Mouse (Mus musculus) embryonic facial prominence, embryonic 10.5 days (tissue): Measurements from ENCODE around the gene Trim80. TPM values are rescaled to one million over a fixed set of nuclear protein-coding genes. Genes with fewer than 3 reads are reported as not detected.

Experiments
- DNase-seq: peaks from one replicate; pipeline ENCODE4 v3.0.0-alpha.2; 2017; ENCODE audit warnings: low spot score
- H3K27ac ChIP-seq: fragments of 300-500 bp; sonication (generic); replicated peaks from 2 replicates; pipeline ENCODE4 v1.5.1; 2016; ENCODE audit warnings: mild to moderate bottlenecking
- H3K27me3 ChIP-seq: fragments of 300-500 bp; sonication (generic); replicated peaks from 2 replicates; pipeline ENCODE4 v1.6.1; 2016; ENCODE audit warnings: low read depth, mild to moderate bottlenecking; ENCODE audit not compliant: poor library complexity, severe bottlenecking
- H3K36me3 ChIP-seq: fragments of 300-500 bp; sonication (generic); replicated peaks from 2 replicates; pipeline ENCODE4 v1.6.1; 2016; ENCODE audit warnings: mild to moderate bottlenecking, moderate library complexity
- H3K4me1 ChIP-seq: fragments of 300-500 bp; sonication (generic); 2 replicates; pipeline ENCODE4 v1.6.1; 2016
- H3K4me3 ChIP-seq: fragments of 300-500 bp; sonication (generic); 2 replicates; pipeline ENCODE4 v1.5.1; 2016; ENCODE audit warnings: mild to moderate bottlenecking, moderate library complexity
- H3K9me3 ChIP-seq: fragments of 300-500 bp; sonication (generic); 2 replicates; pipeline ENCODE4 v1.6.1; 2016; ENCODE audit warnings: mild to moderate bottlenecking
- WGBS: fragments of 180-500 bp; shearing (Covaris S2); methylation state at CpG from one replicate; pipeline ENCODE4 v1.1.7; 2016; 5-methylcytosine and 5-hydroxymethylcytosine counted together
- polyA plus RNA-seq: library from polyadenylated mRNA; unstranded; fragments of >200 nt; fragmentation: Nextera tagmentation; extraction: Ambion mirVana; gene quantifications from 2 replicates; pipeline ENCODE4 v1.2.1, GENCODE M21; 2016

Trim80 gene
- polyA plus RNA-seq, 1 experiment from 2014 or later: 0.15 TPM

- peaks cover 25% of the 10 kb centered on the region for H3K4me1 ChIP-seq
- WGBS: 5% methylated on average over 31 of the region's 31 CpGs
- H3K27me3 ChIP-seq: 0 out of 2 replicates have a peak, but pooled peaks cover 8% of the 10 kb centered on the region
- H3K36me3 ChIP-seq: peaks cover 27% of the 10 kb centered on the region
- peak; percentile 62 for DNase-seq
- peak overlapping the region; percentile 84 for H3K27ac ChIP-seq
- H3K4me3 ChIP-seq: peak overlapping the region; percentile 50
- H3K9me3 ChIP-seq: peaks cover 7% of the 10 kb centered on the region
Observed at GRCm38 (mm10) chr11:115435596-115436337, 4.6 kb upstream of the Trim80 start.

DNA sequence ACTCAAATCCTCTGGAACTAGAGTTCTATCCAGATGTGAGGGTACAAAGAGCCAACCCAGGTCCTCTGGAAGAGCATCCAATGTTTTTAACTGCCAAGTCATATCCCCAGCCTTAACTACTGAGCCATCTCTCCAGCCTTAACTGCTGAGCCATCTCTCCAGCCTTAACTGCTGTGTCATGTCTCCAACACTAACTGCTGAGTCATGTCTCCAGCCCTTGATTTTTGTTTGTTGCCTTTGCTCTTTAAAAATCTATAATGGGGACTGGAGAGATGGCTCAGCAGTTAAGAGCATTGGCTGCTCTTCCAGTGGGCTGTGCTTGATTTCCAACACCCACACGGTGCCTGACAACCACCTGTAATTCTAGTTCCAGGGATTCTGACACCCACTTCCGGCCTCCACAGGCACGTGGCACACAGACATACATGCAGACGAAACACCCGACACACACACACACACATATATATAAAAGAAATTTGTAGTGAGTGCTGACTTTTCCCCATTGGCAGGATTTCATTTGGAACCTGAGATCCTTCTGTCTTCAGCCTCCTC lies 2.7 kb upstream of the Trim80 start:
- Histone ChIP-seq H3K27ac (no peak overlapping the region), H3K9me3 (peaks cover 7% of the 10 kb centered on the region), H3K4me1 (peaks cover 37% of the 10 kb centered on the region), H3K4me3 (no peak overlapping the region), H3K36me3 (peaks cover 8% of the 10 kb centered on the region), H3K27me3 (peaks cover 23% of the 10 kb centered on the region; the same call in 1 of the 2 replicates)
- DNase-seq: no peak
- WGBS: 86% methylated on average over 5 of the region's 5 CpGs

- H3K4me3 ChIP-seq: no peak overlapping the region
- H3K27me3 ChIP-seq: peaks cover 23% of the 10 kb centered on the region; the same call in 1 of the 2 replicates
- WGBS: 88% methylated on average over 3 of the region's 3 CpGs
- H3K27ac ChIP-seq: no peak overlapping the region
- H3K4me1 ChIP-seq: peaks cover 37% of the 10 kb centered on the region
- peaks cover 7% of the 10 kb centered on the region for H3K9me3 ChIP-seq
- DNase-seq: no peak
- H3K36me3 ChIP-seq: no peaks in the 10 kb centered on the region
Observed at GRCm38 (mm10) chr11:115439326-115439725, 1.0 kb upstream of the Trim80 start.

DNA sequence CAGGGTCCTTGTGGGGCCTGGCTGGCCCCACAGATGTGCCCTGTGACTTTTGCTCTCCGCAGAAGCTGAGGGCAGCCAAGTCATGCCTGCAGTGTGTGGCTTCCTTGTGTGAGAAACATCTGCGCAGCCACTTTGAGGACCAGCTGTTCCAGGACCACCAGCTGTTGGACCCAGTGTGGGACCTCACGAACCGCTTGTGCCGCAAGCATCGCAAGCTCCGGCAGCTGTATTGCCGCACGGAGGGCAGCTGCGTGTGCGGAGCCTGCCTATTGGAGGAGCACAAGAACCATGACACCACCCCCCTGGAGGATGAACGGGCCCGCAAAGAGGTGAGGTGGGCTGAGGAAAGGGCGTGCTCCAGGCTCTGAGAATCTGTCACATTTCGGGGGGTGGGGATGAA lies 1.1 kb downstream of the Trim80 start:
- peaks cover 22% of the 10 kb centered on the region; the same call in 1 of the 2 replicates for H3K27me3 ChIP-seq
- peak overlapping the region; percentile 21; the same call in 1 of the 2 replicates for H3K4me3 ChIP-seq
- H3K27ac ChIP-seq: no peak overlapping the region; the same call in 1 of the 2 replicates
- no peak for DNase-seq
- peaks cover 7% of the 10 kb centered on the region for H3K9me3 ChIP-seq
- H3K4me1 ChIP-seq: peaks cover 22% of the 10 kb centered on the region
- no peaks in the 10 kb centered on the region for H3K36me3 ChIP-seq
- 47% methylated on average over 15 of the region's 15 CpGs for WGBS

GRCm38 (mm10) chr11:115446906-115447305 lies 6.6 kb downstream of the Trim80 start:
- no peaks in the 10 kb centered on the region for H3K36me3 ChIP-seq
- H3K4me1 ChIP-seq: peaks cover 37% of the 10 kb centered on the region
- 74% methylated on average over 3 of the region's 3 CpGs for WGBS
- H3K9me3 ChIP-seq: no peaks in the 10 kb centered on the region
- no peak for DNase-seq
- H3K27me3 ChIP-seq: peaks cover 4% of the 10 kb centered on the region; the same call in 1 of the 2 replicates
- H3K27ac ChIP-seq: peak overlapping the region; percentile 21; the same call in 1 of the 2 replicates
- H3K4me3 ChIP-seq: no peak overlapping the region

DNA sequence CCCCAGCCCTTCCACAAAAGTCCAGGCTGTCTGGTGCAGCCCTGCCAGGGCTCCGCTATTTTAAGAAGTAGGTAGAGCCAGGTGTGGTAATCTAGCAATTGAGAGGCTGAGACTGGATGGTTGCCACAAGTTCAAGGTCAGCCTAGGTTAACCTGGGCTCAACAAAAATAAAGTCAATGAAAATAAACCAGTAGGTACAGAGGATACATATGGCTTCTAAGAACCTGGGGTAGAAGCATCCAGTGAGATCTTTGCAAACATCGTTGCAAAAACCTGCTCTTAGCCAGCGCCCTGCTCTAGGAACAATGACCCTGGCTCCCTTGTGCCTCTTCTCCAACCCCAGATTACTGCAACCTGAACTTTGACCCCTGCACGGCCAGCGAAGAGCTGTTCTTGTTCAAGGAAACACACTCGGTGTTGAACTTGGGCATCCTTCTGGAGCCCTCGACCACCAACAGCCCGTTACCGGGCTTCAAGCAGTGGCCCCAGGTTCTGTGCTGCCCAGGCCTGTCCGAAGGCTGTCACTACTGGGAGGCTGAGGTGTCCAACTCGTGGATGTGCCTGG lies 7.1 kb downstream of the Trim80 start:
- no peaks in the 10 kb centered on the region for H3K9me3 ChIP-seq
- no peak overlapping the region for H3K27ac ChIP-seq
- H3K27me3 ChIP-seq: no peaks in the 10 kb centered on the region; the same call in 1 of the 2 replicates
- DNase-seq: no peak
- 86% methylated on average over 11 of the region's 11 CpGs for whole genome bisulfite sequencing
- H3K4me1 ChIP-seq: peaks cover 37% of the 10 kb centered on the region
- no peaks in the 10 kb centered on the region for H3K36me3 ChIP-seq
- H3K4me3 ChIP-seq: no peak overlapping the region

DNA sequence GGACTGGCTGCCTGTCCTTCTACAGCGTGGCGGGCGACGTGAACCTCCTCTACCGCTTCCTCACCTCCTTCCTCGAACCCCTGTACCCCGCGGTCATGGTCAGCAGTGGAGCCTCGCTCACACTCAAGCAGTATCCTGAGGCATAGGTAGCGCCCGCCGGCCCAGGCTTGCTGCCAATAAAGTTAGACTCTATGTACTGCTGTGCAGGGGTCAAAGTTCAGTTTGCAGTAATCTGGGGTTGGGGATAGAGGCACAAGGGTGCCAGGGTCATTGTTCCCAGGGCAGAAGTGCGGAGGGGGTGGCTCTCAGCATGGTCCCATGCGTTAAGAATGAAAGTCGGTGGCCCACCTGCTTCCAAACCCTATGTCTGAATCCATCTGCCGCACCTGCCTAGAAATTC lies 7.7 kb downstream of the Trim80 start:
- DNase-seq: no peak
- H3K27me3 ChIP-seq: no peaks in the 10 kb centered on the region
- H3K4me1 ChIP-seq: peaks cover 37% of the 10 kb centered on the region
- H3K9me3 ChIP-seq: no peaks in the 10 kb centered on the region
- H3K4me3 ChIP-seq: no peak overlapping the region
- H3K36me3 ChIP-seq: no peaks in the 10 kb centered on the region
- no peak overlapping the region for H3K27ac ChIP-seq
- 83% methylated on average over 16 of the region's 16 CpGs for WGBS

- H3K4me1 ChIP-seq: peaks cover 37% of the 10 kb centered on the region
- H3K4me3 ChIP-seq: no peak overlapping the region; the same call in 1 of the 2 replicates
- DNase-seq: no peak
- 30% methylated on average over 7 of the region's 7 CpGs for WGBS
- H3K27me3 ChIP-seq: no peaks in the 10 kb centered on the region
- H3K27ac ChIP-seq: peak overlapping the region; percentile 57
- H3K9me3 ChIP-seq: no peaks in the 10 kb centered on the region
- H3K36me3 ChIP-seq: no peaks in the 10 kb centered on the region
Observed at GRCm38 (mm10) chr11:115448998-115449397, 8.7 kb downstream of the Trim80 start.

- Histone ChIP-seq H3K36me3 (no peaks in the 10 kb centered on the region), H3K4me3 (no peak overlapping the region), H3K4me1 (peaks cover 34% of the 10 kb centered on the region), H3K27me3 (no peaks in the 10 kb centered on the region), H3K27ac (no peak overlapping the region), H3K9me3 (no peaks in the 10 kb centered on the region)
- no peak for DNase-seq
- WGBS: 91% methylated on average over 7 of the region's 7 CpGs
Observed at GRCm38 (mm10) chr11:115450176-115450575, 9.8 kb downstream of the Trim80 start.

DNA sequence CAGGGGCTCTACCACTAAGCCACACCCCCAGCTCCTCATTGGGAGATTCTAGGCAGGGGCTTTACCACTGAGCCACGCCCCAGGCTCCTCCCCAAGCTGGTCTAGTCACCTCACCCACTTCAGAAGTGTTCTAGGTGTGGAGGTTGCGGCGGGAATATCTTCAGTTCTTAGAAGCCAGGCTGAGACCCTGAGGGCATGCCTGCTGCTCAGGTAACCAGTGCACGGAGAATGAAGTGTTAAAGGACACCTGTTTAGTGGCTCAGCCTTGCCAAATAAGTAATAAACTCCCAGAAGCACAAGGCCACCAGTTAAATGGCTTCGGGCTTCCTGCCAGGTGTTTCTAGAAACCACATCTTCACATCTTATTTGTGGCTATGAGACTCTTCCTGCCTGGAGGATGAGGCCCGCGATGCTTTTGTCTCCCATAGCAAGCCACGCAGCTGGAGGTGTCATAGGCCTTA lies 11.5 kb downstream of the Trim80 start:
- WGBS: 87% methylated on average over 8 of the region's 8 CpGs
- no peaks in the 10 kb centered on the region for H3K27me3 ChIP-seq
- peaks cover 32% of the 10 kb centered on the region for H3K4me1 ChIP-seq
- no peak overlapping the region for H3K27ac ChIP-seq
- 0 out of 2 replicates have a peak, but pooled peaks cover 2% of the 10 kb centered on the region for H3K9me3 ChIP-seq
- H3K4me3 ChIP-seq: no peak overlapping the region
- no peak for DNase-seq
- no peaks in the 10 kb centered on the region for H3K36me3 ChIP-seq

- Histone ChIP-seq H3K9me3 (0 out of 2 replicates have a peak, but pooled peaks cover 2% of the 10 kb centered on the region), H3K36me3 (no peaks in the 10 kb centered on the region), H3K4me3 (no peak overlapping the region), H3K27me3 (no peaks in the 10 kb centered on the region), H3K4me1 (peaks cover 36% of the 10 kb centered on the region), H3K27ac (no peak overlapping the region)
- DNase-seq: no peak
- WGBS: 90% methylated on average over 7 of the region's 7 CpGs
Observed at GRCm38 (mm10) chr11:115452281-115452860, 12.0 kb downstream of the Trim80 start.

GRCm38 (mm10) chr11:115453306-115453705 lies 13.0 kb downstream of the Trim80 start:
- Histone ChIP-seq H3K36me3 (no peaks in the 10 kb centered on the region), H3K4me1 (peaks cover 36% of the 10 kb centered on the region), H3K27ac (no peak overlapping the region), H3K27me3 (no peaks in the 10 kb centered on the region), H3K9me3 (0 out of 2 replicates have a peak, but pooled peaks cover 2% of the 10 kb centered on the region), H3K4me3 (no peak overlapping the region)
- no peak for DNase-seq
- 67% methylated on average over 4 of the region's 4 CpGs for WGBS
